Mouse (Mus musculus): Measurements from ENCODE around the gene Mcm2.

- TF ChIP-seq CTCF (IDR thresholded peaks at IDR 0.05; ENCODE audit: low read depth) (no peak), EP300 (IDR thresholded peaks at IDR 0.05; ENCODE audit: low read depth) (no peak)
Measured at GRCm38 (mm10) chr6:88872811-88873210, 25.8 kb downstream of the Mcm2 start.

Measured in heart, postnatal 0 days (tissue).